Comparison of ENCODE assay signal across 2 mouse cellular contexts in the genomic region with DNA sequence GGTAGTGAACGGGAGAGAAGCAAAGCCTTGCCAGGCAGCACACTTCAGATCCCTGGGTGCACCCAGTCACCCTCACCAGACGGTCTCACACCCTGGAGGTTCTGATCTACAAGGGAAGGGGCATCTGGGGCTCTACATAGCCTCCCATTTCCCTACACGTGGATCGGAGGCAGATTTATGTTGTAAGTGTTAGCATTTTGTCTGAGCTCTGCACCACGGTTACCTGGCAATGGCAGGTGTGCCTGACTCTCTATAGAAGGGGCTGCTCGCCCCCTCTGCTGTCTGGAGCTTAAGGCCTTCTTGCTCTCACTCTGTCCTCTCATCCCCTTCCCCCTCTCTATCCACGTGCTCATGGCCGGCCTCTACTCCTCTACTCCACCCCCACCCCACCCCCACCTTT. TPM values are rescaled to one million over a fixed set of nuclear protein-coding genes. Genes with fewer than 3 reads are reported as not detected.
"Had no signal": no experiment of that assay in that cellular context is flagged by ENCODE, and none has a peak within 500 bp of the region (broad histone marks: within the 10 kb centered on the region; RNA-seq: fewer than 3 reads in every experiment).

No protein-coding gene starts in this region.

RNA-seq across cellular contexts. Expression of gene Sytl3, which starts 37.6 kb away (rescaled TPM):
- polyA plus RNA-seq: limb, embryonic 10.5 days; myocyte had no signal
